Mouse (Mus musculus) midbrain, embryonic 11.5 days (tissue): ENCODE results near the gene Arhgef40. TPM values are rescaled to one million over a fixed set of nuclear protein-coding genes. Genes with fewer than 3 reads are reported as not detected.

Experiments
- ATAC-seq: fragments of 200-750 bp; cut with Nextera tagmentation; 2 replicates; pipeline ENCODE4 v1.8.0; 2017; ENCODE audit warnings: moderate TSS enrichment, moderate library complexity; ENCODE audit not compliant: low FRiP score
- DNase-seq: peaks from one replicate; pipeline ENCODE4 v3.0.0; 2015; ENCODE audit warnings: low spot score; ENCODE audit errors: missing footprints
- H3K27ac ChIP-seq: fragments of 300-500 bp; sonication (generic); 2 replicates; pipeline ENCODE4 v1.5.1; 2014; ENCODE audit warnings: low read depth, low read length
- H3K27me3 ChIP-seq: fragments of 300-500 bp; sonication (generic); 2 replicates; pipeline ENCODE4 v1.6.1; 2014; ENCODE audit warnings: mild to moderate bottlenecking, low read length, moderate library complexity, mixed read lengths; ENCODE audit not compliant: control insufficient read depth, insufficient read depth
- H3K36me3 ChIP-seq: fragments of 300-500 bp; sonication (generic); 2 replicates; pipeline ENCODE4 v1.6.1; 2014; ENCODE audit warnings: mild to moderate bottlenecking, low read length, moderate library complexity, mixed read lengths; ENCODE audit not compliant: control insufficient read depth, insufficient read depth
- H3K4me1 ChIP-seq: fragments of 300-500 bp; sonication (generic); 2 replicates; pipeline ENCODE4 v1.6.1; 2014; ENCODE audit warnings: low read length; ENCODE audit not compliant: control insufficient read depth, insufficient read depth
- H3K4me2 ChIP-seq: fragments of 300-500 bp; sonication (generic); 2 replicates; pipeline ENCODE4 v1.6.1; 2014; ENCODE audit warnings: mild to moderate bottlenecking, moderate library complexity
- H3K4me3 ChIP-seq: fragments of 300-500 bp; sonication (generic); 2 replicates; pipeline ENCODE4 v1.5.1; 2014; ENCODE audit warnings: low read depth, low read length
- H3K9ac ChIP-seq: fragments of 300-500 bp; sonication (generic); 2 replicates; pipeline ENCODE4 v1.6.1; 2014; ENCODE audit warnings: low read length
- H3K9me3 ChIP-seq: fragments of 300-500 bp; sonication (generic); 2 replicates; pipeline ENCODE4 v1.6.1; 2016; ENCODE audit warnings: low read length; ENCODE audit not compliant: control insufficient read depth
- WGBS: fragments of 180-500 bp; shearing (Covaris S2); extraction: QIAGEN DNeasy Blood & Tissue Kit; methylation state at CpG from one replicate; pipeline ENCODE4 v1.1.7; 2014; 5-methylcytosine and 5-hydroxymethylcytosine counted together
- polyA plus RNA-seq: library from polyadenylated mRNA; unstranded; fragments of >200 nt; fragmentation: Nextera tagmentation; extraction: Ambion mirVana; gene quantifications from 2 replicates; pipeline ENCODE4 v1.2.1, GENCODE M21; 2014

The Arhgef40 gene
- polyA plus RNA-seq, 1 experiment from 2014 or later = 52.8 TPM

DNA sequence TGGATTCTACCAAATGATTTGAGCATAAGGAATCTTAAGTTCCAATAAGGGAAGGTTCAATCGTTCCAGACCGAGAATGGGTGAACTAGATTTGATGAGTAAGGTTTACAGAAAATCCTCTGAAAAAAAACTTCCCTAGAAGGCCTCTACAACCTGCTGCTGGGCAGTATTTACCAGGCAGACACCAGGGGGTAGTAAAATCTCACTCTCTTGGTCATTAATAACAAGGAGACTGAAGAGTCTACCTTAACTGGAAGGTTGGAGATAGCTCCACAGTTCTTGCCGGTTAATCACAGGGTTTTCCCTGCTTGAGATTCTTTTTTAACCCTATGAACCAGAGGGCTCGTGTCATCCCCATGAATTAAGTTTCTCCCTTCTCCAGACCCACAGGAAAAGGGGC, 1.3 kb upstream of the Arhgef40 start:
- H3K9me3 ChIP-seq = no peaks in the 10 kb centered on the region
- H3K4me2 ChIP-seq = peak overlapping the region; percentile 61; the same call in 1 of the 2 replicates
- H3K36me3 ChIP-seq = 0 out of 2 replicates have a peak, but pooled peaks cover 3% of the 10 kb centered on the region
- WGBS = 59% methylated on average over 4 of the region's 4 CpGs
- H3K4me1 ChIP-seq = peaks cover 20% of the 10 kb centered on the region
- DNase-seq (no peak), ATAC-seq (no peak)
- no peaks in the 10 kb centered on the region for H3K27me3 ChIP-seq
- H3K4me3 ChIP-seq = no peak overlapping the region
- H3K9ac ChIP-seq = no peak overlapping the region
- no peak overlapping the region for H3K27ac ChIP-seq

DNA sequence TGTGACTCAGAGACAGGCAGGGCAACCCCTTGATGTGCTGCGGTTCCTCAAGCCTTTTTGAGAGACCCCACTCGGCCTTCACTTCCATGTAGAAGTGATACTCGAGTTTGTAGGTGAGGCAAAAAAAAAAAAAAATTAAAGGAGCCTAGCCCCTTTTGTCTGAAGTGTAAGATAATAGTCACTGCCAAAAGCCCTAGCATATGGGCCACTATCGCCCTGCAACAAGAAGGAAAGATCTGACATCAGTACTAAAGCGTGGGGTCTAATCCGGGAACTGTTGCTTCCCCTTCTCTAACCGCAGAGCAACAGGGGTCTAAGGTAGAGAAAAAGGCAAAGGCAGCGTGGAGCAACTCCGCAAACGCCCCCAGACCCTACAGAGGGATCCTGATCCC, 668 bp upstream of the Arhgef40 start:
- Histone ChIP-seq H3K36me3 (peaks cover 6% of the 10 kb centered on the region; the same call in 1 of the 2 replicates), H3K9ac (peak overlapping the region; percentile 88), H3K27me3 (no peaks in the 10 kb centered on the region), H3K4me2 (peak overlapping the region; percentile 61), H3K9me3 (no peaks in the 10 kb centered on the region), H3K27ac (no peak overlapping the region), H3K4me3 (peak overlapping the region; percentile 78), H3K4me1 (peaks cover 20% of the 10 kb centered on the region)
- WGBS = 9% methylated on average over 10 of the region's 10 CpGs
- ATAC-seq (no peak), DNase-seq (no peak)

DNA sequence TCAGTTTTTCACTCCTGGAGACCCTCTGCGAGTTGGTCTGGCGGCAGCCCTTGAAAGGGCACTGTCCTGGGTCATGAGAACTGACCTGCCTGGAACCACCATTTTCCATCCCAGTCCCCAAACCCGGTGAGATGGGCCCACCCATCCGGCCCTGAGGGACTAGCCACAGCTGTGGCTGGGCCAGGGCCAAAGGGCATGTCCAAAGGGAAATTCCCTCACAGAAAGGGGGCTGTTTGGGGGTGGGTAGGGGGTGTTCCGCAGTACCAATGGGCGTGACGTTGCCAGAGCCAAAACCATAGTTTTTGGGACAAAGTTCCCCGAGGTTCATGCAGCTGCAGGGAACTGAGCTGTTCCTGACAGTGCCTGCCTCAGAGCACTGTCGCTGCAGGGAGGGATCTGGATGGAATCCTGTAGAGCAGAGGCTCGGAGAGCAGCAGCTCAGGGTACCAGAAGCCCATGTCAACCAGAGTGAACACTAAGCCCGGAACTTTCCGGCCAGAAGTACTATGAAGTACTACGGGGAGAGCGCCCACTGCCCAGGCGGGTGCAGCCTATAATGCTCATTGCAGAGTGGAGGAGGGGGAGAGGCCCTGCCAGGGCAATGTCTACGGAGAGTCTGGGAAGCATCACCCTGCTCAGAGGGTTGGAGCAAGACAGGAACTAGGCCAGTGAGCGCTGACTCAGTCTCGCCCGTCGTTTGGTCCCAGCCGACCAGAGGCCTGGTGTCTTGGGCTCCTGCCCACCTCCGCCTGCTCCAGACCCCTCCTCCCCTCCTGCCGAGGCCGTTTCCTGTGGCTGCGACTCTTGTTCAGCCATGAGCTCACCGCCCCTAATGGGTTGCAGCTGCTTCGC, 1.0 kb downstream of the Arhgef40 start:
- peaks cover 20% of the 10 kb centered on the region for H3K4me1 ChIP-seq
- WGBS = under 1% methylated on average over 27 of the region's 27 CpGs

DNA sequence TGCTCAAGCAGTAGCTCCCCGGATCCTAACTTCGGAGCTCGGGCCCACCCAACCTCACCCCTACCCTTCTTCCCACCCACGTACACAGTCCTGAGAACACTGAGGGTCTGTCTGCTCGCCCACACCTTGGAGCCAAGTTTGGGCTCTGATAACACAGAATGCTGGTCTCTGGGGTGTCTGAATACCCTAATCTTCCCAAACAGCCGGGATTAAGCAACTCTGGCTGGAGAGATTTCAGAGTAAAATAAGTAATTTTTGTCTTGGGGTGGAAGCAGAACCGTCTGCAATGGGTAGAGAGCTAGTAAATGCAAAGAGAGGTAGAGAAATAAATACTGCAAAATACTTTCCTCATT, 1.6 kb downstream of the Arhgef40 start:
- Histone ChIP-seq H3K4me2 (peak overlapping the region; percentile 61), H3K36me3 (peaks cover 11% of the 10 kb centered on the region; the same call in 1 of the 2 replicates), H3K4me1 (peaks cover 20% of the 10 kb centered on the region), H3K9ac (peak overlapping the region; percentile 88), H3K9me3 (no peaks in the 10 kb centered on the region), H3K27ac (peak overlapping the region; percentile 78; the same call in 1 of the 2 replicates), H3K4me3 (peak overlapping the region; percentile 78), H3K27me3 (no peaks in the 10 kb centered on the region)
- ATAC-seq = no peak
- no peak for DNase-seq
- 2% methylated on average over 7 of the region's 7 CpGs for WGBS

More for the DNA sequence above, 1.0 kb downstream of the Arhgef40 start:
- DNase-seq = peak; percentile 97
- Histone ChIP-seq H3K27ac (peak overlapping the region; percentile 78), H3K27me3 (no peaks in the 10 kb centered on the region), H3K9me3 (no peaks in the 10 kb centered on the region), H3K4me3 (peak overlapping the region; percentile 78), H3K36me3 (peaks cover 11% of the 10 kb centered on the region; the same call in 1 of the 2 replicates), H3K9ac (peak overlapping the region; percentile 88), H3K4me2 (peak overlapping the region; percentile 61)
- peak; percentile 49 for ATAC-seq

DNA sequence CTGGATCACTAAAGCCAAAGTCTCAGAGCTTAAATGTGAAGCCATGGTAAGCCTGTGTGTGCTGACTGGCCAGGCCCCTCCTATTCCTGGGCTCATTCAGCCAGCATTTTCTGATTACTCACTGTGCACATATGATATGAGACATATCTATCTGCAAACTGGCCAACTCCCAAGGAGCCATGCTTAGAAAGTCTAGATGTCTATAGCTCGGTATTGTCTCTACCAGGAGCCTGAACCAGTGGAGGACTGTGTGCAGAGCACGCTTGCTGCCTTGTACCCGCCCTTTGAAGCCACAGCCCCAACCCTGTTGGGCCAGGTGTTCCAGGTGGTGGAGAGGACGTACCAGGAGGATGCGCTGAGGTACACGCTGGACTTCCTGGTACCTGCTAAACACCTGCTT, 2.7 kb downstream of the Arhgef40 start:
- ATAC-seq = no peak
- H3K9me3 ChIP-seq = no peaks in the 10 kb centered on the region
- no peak overlapping the region for H3K9ac ChIP-seq
- H3K36me3 ChIP-seq = peaks cover 17% of the 10 kb centered on the region
- H3K27me3 ChIP-seq = no peaks in the 10 kb centered on the region
- H3K4me1 ChIP-seq = peaks cover 20% of the 10 kb centered on the region
- DNase-seq = no peak
- 92% methylated on average over 6 of the region's 6 CpGs for WGBS
- no peak overlapping the region for H3K4me3 ChIP-seq
- H3K4me2 ChIP-seq = no peak overlapping the region
- H3K27ac ChIP-seq = no peak overlapping the region

DNA sequence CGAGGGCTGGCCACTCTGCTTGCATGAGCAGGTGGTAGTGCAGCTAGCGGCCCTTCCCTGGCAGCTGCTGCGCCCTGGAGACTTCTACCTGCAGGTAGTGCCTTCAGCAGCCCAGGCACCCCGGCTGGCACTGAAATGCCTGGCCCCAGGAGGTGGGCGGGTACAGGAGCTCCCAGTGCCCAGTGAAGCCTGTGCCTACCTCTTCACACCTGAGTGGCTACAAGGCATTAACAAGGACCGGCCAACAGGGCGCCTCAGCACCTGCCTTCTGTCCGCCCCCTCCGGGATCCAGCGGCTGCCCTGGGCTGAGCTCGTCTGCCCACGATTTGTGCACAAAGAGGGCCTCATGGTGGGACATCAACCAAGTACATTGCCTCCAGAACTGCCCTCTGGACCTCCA, 4.2 kb downstream of the Arhgef40 start:
- Histone ChIP-seq H3K4me2 (no peak overlapping the region), H3K27ac (no peak overlapping the region)

DNA sequence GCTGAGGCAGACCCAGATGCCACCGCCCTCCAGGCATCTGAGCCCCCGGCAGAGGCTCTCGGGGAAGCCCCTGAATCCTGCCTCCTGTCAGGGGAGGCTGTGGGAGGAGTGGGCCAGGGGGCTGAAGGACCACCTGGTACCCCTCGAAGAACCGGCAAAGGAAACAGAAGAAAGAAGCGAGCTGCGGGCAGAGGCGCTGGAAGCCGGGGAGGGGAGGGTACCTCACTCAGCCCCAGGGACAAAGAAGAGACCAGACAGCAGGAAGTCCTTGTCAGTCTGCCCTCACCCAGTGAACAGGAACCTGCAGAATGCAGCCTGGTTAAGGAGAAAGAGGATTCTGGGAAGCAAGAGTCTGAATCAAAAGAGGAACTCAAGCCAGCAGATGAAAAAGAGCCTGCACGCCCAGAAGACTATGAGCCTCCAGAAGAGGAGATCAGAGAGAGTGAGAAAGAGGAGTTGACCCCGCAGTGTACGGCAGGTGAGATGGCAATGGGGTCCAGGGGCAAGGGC, 5.0 kb downstream of the Arhgef40 start:
- Histone ChIP-seq H3K27ac (no peak overlapping the region), H3K4me1 (peaks cover 11% of the 10 kb centered on the region), H3K9ac (no peak overlapping the region; the same call in 1 of the 2 replicates), H3K4me3 (no peak overlapping the region), H3K27me3 (no peaks in the 10 kb centered on the region), H3K9me3 (no peaks in the 10 kb centered on the region), H3K36me3 (peaks cover 28% of the 10 kb centered on the region), H3K4me2 (no peak overlapping the region; the same call in 1 of the 2 replicates)
- 69% methylated on average over 12 of the region's 12 CpGs for WGBS
- no peak for ATAC-seq
- DNase-seq = no peak

More for the DNA sequence above, 4.2 kb downstream of the Arhgef40 start:
- no peaks in the 10 kb centered on the region for H3K9me3 ChIP-seq
- peaks cover 17% of the 10 kb centered on the region for H3K4me1 ChIP-seq
- no peak overlapping the region for H3K9ac ChIP-seq
- peaks cover 24% of the 10 kb centered on the region for H3K36me3 ChIP-seq
- 71% methylated on average over 12 of the region's 12 CpGs for WGBS
- no peak overlapping the region for H3K4me3 ChIP-seq
- DNase-seq = no peak
- no peak for ATAC-seq
- no peaks in the 10 kb centered on the region for H3K27me3 ChIP-seq

DNA sequence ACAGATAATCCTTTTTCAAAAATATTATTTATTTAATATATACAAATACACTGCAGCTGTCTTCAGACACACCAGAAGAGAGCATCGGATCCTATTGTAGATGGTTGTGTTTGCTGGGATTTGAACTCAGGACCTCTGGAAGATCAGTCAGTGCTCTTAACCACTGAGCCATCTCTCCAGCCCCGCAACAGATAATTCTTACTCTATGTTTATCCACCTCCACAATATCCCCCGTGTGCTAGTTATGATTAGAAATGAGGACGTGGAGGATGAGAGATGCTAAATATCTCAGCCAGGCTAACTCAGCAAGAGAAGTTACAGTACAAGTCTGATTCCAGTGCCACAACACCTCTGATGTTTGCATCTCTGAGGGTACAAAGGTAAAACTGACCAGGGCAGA, 9.9 kb downstream of the Arhgef40 start:
- H3K4me2 ChIP-seq = no peak overlapping the region
- no peak overlapping the region for H3K27ac ChIP-seq
- WGBS = 95% methylated on average over 4 of the region's 4 CpGs
- H3K9me3 ChIP-seq = no peaks in the 10 kb centered on the region
- no peaks in the 10 kb centered on the region for H3K27me3 ChIP-seq
- no peak for ATAC-seq
- no peak overlapping the region for H3K4me3 ChIP-seq
- no peak for DNase-seq
- no peaks in the 10 kb centered on the region for H3K4me1 ChIP-seq
- peaks cover 32% of the 10 kb centered on the region for H3K36me3 ChIP-seq
- no peak overlapping the region for H3K9ac ChIP-seq

DNA sequence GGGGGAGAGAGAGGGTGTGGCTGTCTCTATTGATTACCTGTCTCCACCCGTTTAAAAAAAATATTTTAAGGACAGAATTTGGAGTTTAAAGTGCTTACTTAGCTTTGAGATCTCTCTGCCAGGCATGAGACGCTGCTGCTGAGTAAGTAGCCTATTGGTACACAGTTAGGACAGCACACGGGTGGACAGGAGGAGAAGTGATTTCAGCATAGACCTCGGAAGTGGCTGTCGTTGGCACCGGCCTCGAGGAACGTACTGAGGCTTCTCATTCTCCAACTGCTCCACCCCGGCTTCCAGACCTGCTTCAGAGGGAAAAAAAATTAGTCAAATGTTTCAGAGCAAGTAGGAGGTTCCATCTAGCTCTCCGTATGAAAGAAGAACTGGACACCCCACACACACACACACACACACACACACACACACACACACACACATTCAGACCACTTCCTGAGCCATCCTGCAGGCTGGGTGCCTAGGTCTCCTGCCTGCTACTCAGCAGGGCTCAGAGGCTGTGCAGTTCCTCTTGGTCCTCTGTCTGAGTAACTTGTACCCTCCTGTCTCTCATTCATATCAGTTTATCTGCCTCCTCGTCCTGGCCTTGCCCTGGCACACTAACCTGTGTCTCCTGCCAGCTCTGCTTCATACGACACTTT, 10.8 kb downstream of the Arhgef40 start:
- H3K36me3 ChIP-seq = peaks cover 32% of the 10 kb centered on the region
- 84% methylated on average over 12 of the region's 12 CpGs for WGBS
- no peak overlapping the region for H3K4me3 ChIP-seq
- DNase-seq (no peak), ATAC-seq (no peak)
- no peaks in the 10 kb centered on the region for H3K9me3 ChIP-seq
- no peaks in the 10 kb centered on the region for H3K27me3 ChIP-seq
- H3K9ac ChIP-seq = no peak overlapping the region
- no peak overlapping the region for H3K4me2 ChIP-seq
- no peak overlapping the region for H3K27ac ChIP-seq
- H3K4me1 ChIP-seq = no peaks in the 10 kb centered on the region
